Mouse (Mus musculus) central nervous system, embryonic 14 days (tissue): ENCODE data around the gene Gm20489. TPM values are rescaled to one million over a fixed set of nuclear protein-coding genes. Genes with fewer than 3 reads are reported as not detected.

ENCODE experiments used
- polyA plus RNA-seq: library from polyadenylated mRNA; depleted of rRNA; stranded (reverse); fragments of >200 nt; gene quantifications from 2 replicates; pipeline ENCODE4 v1.2.3, GENCODE M21; 2012; rRNA removed

Gm20489 gene
- polyA plus RNA-seq = not detected in 2 replicates

DNA sequence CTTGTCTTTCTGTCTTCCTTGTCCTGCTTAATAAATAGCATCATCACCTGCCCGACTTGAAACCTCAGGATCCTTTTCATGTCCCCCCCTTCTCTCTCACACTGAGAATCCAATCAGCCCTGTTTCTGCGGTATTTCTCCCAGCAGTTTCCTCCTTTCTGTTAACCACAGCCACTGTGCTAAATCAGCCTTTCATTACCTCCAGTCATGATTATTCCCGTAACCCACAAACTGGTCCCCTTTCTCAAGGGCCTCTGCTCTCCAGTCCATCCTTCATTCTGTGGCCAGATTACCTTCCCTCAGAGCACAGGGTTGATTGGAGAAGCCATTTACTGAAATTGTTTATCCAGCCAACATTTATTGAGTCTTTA, at the start of gene Gm20489:
TSS of gene Gm20489 (minus strand) at position 269 of the 370 bp plus-strand sequence.

DNA sequence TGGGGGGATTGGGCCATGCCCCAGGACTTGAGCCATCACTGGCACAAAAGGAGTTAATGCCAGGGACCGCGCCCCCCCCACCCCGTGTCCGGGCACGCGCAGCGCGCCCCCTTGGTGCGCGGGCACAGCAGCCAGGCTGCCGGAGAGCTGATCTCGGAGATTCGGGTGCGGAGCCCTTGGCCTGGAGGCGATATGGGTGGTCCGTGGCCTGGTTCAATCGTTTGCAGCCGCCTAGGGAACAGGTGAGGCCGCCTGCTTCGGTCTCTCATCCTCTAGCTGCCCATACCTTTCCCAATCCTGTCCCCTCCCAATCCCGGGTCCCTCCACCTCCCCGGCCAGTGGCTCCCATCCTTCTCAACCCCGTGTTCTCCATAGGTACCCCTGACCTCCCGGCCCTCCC, 30.2 kb upstream of the Gm20489 start, which contains the start of gene Nlgn3:
TSS of gene Nlgn3 (plus strand) at position 114 of the 400 bp plus-strand sequence.

DNA sequence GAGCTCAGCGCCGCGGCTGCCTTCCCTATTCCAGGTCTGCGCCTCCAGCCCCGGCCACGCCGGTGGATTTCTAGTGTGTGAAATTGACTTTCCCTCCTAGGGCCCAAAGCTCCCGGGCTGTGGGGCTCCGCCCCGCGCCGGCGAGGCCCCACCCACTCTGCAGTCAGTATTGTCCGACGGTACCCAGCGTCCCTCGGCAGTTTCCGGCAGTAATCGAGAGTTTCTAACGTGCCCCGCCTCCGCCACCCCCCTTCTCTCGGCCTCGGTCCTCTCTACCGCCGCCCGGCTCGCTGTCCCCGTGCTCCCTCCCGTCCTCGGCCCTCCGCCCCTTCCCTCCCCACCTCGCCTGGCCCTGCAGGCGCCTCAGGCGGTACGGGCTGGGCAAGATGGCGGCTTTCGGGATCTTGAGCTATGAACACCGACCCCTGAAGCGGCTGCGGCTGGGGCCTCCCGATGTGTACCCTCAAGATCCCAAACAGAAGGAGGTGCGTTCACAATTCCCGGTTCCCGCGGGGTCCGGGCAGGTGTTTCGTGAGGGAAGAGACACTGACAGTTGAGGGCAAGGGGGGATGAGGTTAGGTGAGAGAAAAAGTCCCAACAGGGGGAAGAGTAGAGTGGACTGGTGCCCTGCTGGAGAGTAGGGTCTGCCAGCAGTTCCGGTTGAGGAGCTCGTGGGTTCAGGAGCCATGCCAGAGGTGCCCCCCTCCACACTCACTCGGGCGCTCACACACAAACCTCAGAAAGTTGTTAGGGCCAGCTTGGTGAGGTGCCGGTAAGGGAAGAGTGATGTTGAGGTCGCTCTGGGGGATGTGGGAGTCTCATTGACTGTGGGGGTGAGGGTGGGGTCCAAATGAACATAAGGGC, 5.3 kb upstream of the Gm20489 start, which contains the start of gene Med12:
TSS of gene Med12 (plus strand) at position 156 of the 864 bp plus-strand sequence.

DNA sequence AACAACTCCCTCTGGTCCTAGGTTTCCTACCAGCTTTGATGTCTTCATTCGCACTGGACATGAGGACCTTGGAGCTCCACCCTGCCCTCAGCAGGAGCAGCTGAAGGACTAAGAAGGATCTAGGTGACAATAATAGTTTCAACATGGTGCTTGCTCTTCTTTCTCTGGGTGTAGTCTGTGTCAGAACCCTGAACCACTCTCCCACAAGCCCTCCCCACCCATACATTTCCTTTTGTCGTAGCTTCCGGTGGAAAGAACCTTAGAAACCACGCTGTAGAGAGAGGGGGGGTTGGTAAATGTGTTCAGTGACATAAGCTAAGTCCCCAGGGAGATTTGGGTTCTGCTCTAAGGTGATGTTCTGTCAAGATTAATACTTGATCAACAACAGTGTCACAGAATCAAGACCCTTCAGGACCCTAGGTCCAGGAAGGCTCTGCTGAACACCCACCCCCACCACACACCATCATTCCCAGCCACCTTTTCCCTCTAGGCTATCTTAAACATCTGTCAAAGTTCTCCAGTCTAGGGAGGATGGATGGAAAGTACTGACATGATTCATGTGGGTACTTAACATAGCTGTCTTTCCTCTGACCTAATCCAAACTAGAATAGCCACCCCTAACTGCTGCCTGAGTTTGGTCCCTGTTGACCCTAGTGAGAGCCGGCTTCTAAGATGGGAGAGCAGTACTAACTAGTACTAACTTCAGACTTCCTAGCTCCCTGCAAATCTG, 633 bp downstream of the Gm20489 start, which contains the start of gene Il2rg:
TSS of gene Il2rg (minus strand) at position 231 of the 730 bp plus-strand sequence.

DNA sequence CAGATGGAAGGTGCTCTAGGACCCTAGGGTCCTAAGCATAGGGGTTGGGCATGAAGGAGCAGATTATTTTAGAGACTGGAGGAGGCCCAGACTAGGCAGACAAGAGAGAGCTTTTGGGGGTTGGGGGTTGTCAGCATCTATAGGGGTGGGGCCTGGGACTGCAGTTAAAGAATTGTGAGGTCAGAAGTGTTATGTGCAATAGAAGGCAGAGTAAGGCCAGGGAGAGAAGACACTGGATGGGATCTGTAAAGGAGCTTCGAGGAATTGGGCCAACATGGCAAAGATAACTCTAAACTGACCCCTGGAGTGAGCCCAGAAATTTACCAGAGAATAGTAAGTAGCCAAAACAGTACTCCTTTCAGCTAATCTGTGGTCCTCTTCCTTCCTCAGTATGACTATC, 4.9 kb downstream of the Gm20489 start, which contains the start of gene Gm614:
TSS of gene Gm614 (minus strand) at position 101 of the 400 bp plus-strand sequence.

DNA sequence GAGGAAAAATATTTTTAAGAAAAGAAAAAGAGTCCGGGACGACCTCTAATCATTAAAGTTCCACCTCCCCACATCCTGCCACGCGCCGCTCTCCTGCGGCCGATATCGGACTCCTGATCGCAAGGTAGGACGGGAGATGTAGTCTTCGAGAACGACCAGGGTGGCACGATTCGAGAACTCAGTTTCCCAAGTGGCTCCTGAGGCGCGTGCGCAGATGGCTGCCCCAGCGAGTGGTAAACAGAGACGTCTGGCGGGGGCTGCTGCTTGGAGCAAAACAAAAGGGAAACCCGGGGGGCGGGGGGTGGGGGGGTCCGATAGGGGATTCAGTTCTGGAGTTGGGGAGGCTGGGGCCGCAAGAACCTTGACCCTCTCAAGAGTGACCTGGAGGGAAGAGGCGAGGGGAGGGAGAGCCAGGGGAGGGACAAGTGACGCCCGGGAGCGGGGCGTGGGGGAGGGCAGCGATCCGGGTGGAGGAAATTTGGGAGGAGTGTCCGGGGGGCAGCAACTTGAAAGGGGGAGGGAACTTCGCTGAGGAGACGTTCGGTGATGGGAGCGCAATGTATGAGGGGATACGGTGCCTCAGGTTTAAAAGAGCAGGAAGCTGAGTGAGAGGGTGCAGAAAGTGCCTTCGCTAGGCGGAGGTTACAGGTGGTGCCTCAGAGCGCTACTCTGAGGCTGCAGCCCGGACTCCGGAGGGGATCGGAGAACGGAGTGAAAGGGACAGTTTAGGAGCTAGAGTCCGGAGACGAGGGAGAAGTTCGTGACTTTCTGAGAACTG, 14.7 kb downstream of the Gm20489 start, which contains the start of gene Foxo4:
TSS of gene Foxo4 (plus strand) at position 577 of the 778 bp plus-strand sequence.

DNA sequence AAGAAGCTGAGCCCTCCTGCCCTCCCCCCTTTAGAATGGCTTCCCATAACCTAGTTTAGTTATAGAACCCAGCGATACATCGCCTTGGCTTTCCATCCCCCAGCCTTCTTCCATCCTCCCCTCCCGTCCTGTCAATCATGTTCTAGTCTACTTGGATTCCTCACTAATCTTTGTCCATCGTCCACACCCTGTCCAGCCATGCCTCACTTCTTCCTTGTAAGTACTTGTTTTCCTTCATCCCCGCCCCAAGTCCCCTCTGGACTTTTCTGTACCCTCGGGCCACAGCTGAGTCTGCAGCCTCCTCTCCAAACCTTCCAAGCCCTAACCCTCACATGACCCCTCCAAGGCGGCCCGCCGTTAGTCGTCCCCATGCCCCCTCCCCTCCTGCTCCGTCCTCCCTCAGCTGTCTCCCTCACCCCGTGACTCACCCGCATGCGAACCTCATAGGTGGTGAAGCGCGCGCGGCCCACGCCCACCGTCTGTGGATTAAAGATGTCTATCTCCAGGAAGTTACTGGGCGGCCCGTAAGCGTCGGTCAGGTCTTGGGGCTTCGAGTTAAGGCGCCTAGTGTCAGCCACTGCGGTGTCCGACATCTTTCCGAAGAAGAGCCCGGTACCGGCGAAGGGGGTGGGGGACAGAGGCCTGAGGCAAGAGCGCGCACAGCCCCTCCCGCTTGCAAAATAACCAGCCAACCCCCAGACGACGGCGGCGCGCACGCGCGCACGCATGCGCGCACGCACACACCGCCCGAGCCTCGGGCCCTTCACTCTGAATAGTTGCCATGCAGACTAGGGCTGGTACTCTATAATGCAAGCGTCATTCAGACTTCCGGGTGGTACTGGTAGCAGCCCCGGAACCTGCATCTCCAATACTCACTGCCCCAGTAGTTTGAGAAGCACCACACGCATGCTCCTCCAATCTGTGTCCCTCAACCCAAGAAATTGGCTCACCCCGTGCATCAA, 46.7 kb downstream of the Gm20489 start, which contains the start of gene Snx12:
TSS of gene Snx12 (minus strand) at position 730 of the 962 bp plus-strand sequence.

Other genes with a start within 250 kb of the Gm20489 start
- 0.01 TPM in 1 of 2 replicates, not detected in the other for gene Tex11, start 209.4 kb downstream of the Gm20489 start, polyA plus RNA-seq
- gene Slc7a3, start 183.0 kb downstream of the Gm20489 start, polyA plus RNA-seq = 2.9 and 3.0 TPM in 2 replicates
- 57.4 and 58.9 TPM in 2 replicates for gene Snx12, start 46.5 kb downstream of the Gm20489 start, polyA plus RNA-seq
- 13.2 and 16.4 TPM in 2 replicates for gene Foxo4, start 14.5 kb downstream of the Gm20489 start, polyA plus RNA-seq
- 0.14 TPM in 1 of 2 replicates, not detected in the other for gene Gm614, start 5.0 kb downstream of the Gm20489 start, polyA plus RNA-seq
- gene Il2rg, start 768 bp downstream of the Gm20489 start, polyA plus RNA-seq = 5.3 and 7.4 TPM in 2 replicates
- 62.7 and 79.2 TPM in 2 replicates for gene Med12, start 5.0 kb upstream of the Gm20489 start, polyA plus RNA-seq
- 34.2 and 36.0 TPM in 2 replicates for gene Nlgn3, start 30.1 kb upstream of the Gm20489 start, polyA plus RNA-seq
- 0.43 and 0.46 TPM in 2 replicates for gene Gjb1, start 107.4 kb upstream of the Gm20489 start, polyA plus RNA-seq
- gene Zmym3, start 151.8 kb upstream of the Gm20489 start, polyA plus RNA-seq = 187 and 193 TPM in 2 replicates
- gene Nono, start 160.3 kb upstream of the Gm20489 start, polyA plus RNA-seq = 496 and 582 TPM in 2 replicates
- 5.6 and 17.6 TPM in 2 replicates for gene Itgb1bp2, start 180.1 kb upstream of the Gm20489 start, polyA plus RNA-seq